ENCODE assay signal across 26 mouse cellular contexts in the genomic region with DNA sequence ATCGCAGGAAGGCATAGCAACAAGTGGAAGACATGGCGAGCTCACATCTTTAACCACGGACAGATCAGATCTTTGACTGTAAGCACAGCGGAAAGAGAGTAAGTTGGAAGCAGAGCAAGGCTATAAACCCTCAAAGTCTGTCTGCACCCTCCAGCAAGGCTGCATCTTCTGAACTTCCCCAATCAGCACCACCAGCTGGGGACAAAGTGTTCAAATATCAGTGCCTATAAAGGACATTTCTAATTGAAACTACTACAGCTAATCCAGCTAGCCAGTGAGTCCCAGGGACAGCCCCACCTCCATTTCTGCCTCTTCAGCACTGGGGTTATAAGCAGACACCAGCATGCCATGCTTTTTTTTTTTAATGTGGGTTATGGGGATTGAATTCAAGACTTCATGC. TPM values are rescaled to one million over a fixed set of nuclear protein-coding genes. Genes with fewer than 3 reads are reported as not detected.
A peak's percentile ranks its signal among the peaks of the same experiment; 100 is the strongest.
DNase-seq lines count a peak whose midpoint lies in the region; TF ChIP-seq lines count a peak whose summit lies in the region.
"Had no signal": no experiment of that assay in that cellular context is flagged by ENCODE, and none has a peak within 500 bp of the region (broad histone marks: within the 10 kb centered on the region; RNA-seq: fewer than 3 reads in every experiment).

No protein-coding gene starts in this region.

- intact Hi-C loops in heart, adult 2 months (cut with DNase I), result no loop called here

- no peak for TF ChIP-seq CTCF in heart, adult 2 months (IDR thresholded peaks at IDR 0.05)

- peaks cover 9% of the 10 kb centered on the region for H3K36me3 ChIP-seq in heart, adult 2 months (ENCODE audit: control insufficient read depth, insufficient read depth, low read length)
- no peaks in the 10 kb centered on the region for H3K36me3 ChIP-seq in splenic B cell, adult 2 months (ENCODE audit: control insufficient read depth, insufficient read depth, low read length, poor library complexity, severe bottlenecking)
- H3K36me3 ChIP-seq: embryonic facial prominence, embryonic 10.5 days; forebrain, embryonic 12.5 days had no signal

- H3K27me3 ChIP-seq in heart, adult 2 months (ENCODE audit: control insufficient read depth, insufficient read depth, low read length), result no peaks in the 10 kb centered on the region
- H3K27me3 ChIP-seq in splenic B cell, adult 2 months (ENCODE audit: control insufficient read depth, insufficient read depth, low read length, poor library complexity, severe bottlenecking), result no peaks in the 10 kb centered on the region
- H3K27me3 ChIP-seq: embryonic facial prominence, embryonic 13.5 days; forebrain, embryonic 12.5 days; forebrain, embryonic 15.5 days; hindbrain, embryonic 12.5 days; hindbrain, embryonic 15.5 days; Patski had no signal

- no peaks in the 10 kb centered on the region for H3K79me2 ChIP-seq in heart, adult 2 months (replicated peaks; ENCODE audit: control insufficient read depth, insufficient read depth, low read length)

- 91% methylated on average over 4 of the region's 4 CpGs for WGBS in heart, adult 2 months

- H3K4me1 ChIP-seq in heart, adult 2 months (ENCODE audit: control insufficient read depth, insufficient read depth, low read length), result peaks cover 23% of the 10 kb centered on the region
- peaks cover 24% of the 10 kb centered on the region for H3K4me1 ChIP-seq in brown adipose tissue, adult 24 weeks (ENCODE audit: control insufficient read depth, insufficient read depth, insufficient read length, low read length)
- H3K4me1 ChIP-seq: embryonic facial prominence, embryonic 13.5 days; forebrain, embryonic 12.5 days; forebrain, embryonic 15.5 days had no signal

- TF ChIP-seq EP300 in heart, adult 2 months (IDR thresholded peaks at IDR 0.05; ENCODE audit: insufficient read depth, low read depth, low read length), result no peak

- H3K27ac ChIP-seq in heart, adult 2 months, result no peak overlapping the region
- 0 out of 2 replicates have a peak overlapping the region, but pooled peaks have one; percentile 14 for H3K27ac ChIP-seq in brown adipose tissue, adult 24 weeks (replicated peaks; ENCODE audit: low read depth, low read length)
- H3K27ac ChIP-seq: embryonic facial prominence, embryonic 10.5 days; embryonic facial prominence, embryonic 13.5 days; forebrain, embryonic 12.5 days; forebrain, embryonic 15.5 days; hindbrain, embryonic 12.5 days; hindbrain, embryonic 15.5 days had no signal

- TF ChIP-seq POLR2A in heart, adult 2 months (IDR thresholded peaks at IDR 0.05; ENCODE audit: insufficient read depth, low read depth, low read length), result no peak

- no peak overlapping the region for H3K9ac ChIP-seq in heart, adult 2 months (ENCODE audit: low read depth, low read length)
- H3K9ac ChIP-seq: embryonic facial prominence, embryonic 13.5 days; forebrain, embryonic 12.5 days; forebrain, embryonic 15.5 days; hindbrain, embryonic 12.5 days; hindbrain, embryonic 15.5 days had no signal

- no peak overlapping the region for H3K4me3 ChIP-seq in heart, adult 2 months
- H3K4me3 ChIP-seq in brown adipose tissue, adult 24 weeks (ENCODE audit: insufficient read depth, low read depth, low read length), result no peak overlapping the region
- H3K4me3 ChIP-seq: embryonic facial prominence, embryonic 10.5 days; embryonic facial prominence, embryonic 13.5 days; erythroblast, embryonic 14.5 days; forebrain, embryonic 12.5 days; forebrain, embryonic 15.5 days; hindbrain, embryonic 12.5 days; hindbrain, embryonic 15.5 days had no signal

- peak; percentile 93 for DNase-seq in heart, adult 11 months
- no peak for DNase-seq in heart, adult 2 months
- peak; percentile 44 to 55 for DNase-seq in spleen, postnatal 36 days (ENCODE audit: low spot score in 2 of 2)
- DNase-seq in spleen, postnatal 10 days (ENCODE audit: low spot score in 2 of 2), result no peak
- DNase-seq in splenic B cell, adult 2 months (ENCODE audit: low read depth, low spot score), result peak; percentile 42
- no peak for DNase-seq in left cerebral cortex, adult 8-10 months (ENCODE audit: low spot score in 2 of 2)
- DNase-seq in cerebellum, adult 11 months, result no peak
- DNase-seq: adrenal gland, postnatal 10 days; adrenal gland, postnatal 36 days; cerebellum, adult 18-20 months; cerebellum, adult 9-10 months; cerebellum, postnatal 14 days; embryo, embryonic 11 days; gastrocnemius, postnatal 25 days had no signal

RNA-seq across cellular contexts. Expression of a gene that starts 15.2 kb away (rescaled TPM):
- total RNA-seq in heart, adult 2 months (2021), result 100 to 1,000 TPM; 424 to 434 TPM
- 641 and 822 TPM in 2 replicates for polyA plus RNA-seq in heart, adult 2 months (2012; rRNA removed)
- 289 and 375 TPM in 2 replicates for polyA plus RNA-seq in brown adipose tissue, adult 24 weeks (2012; ENCODE audit: insufficient read depth, insufficient read length, missing spikeins)
- total RNA-seq in left cerebral cortex, adult 8-10 months (2022), result 100 to 1,000 TPM; 406 to 526 (median 451) TPM

RNA-seq across cellular contexts. Expression of a gene that starts 31.7 kb away (rescaled TPM):
- 10 to 100 TPM; 13.6 to 14.8 TPM for total RNA-seq in heart, adult 2 months (2021)
- polyA plus RNA-seq in heart, adult 2 months (2012; rRNA removed), result 33.2 and 36.9 TPM in 2 replicates
- 6.7 and 13.2 TPM in 2 replicates for polyA plus RNA-seq in brown adipose tissue, adult 24 weeks (2012; ENCODE audit: insufficient read depth, insufficient read length, missing spikeins)
- 10 to 100 TPM; 37.0 to 42.1 (median 39.8) TPM for total RNA-seq in left cerebral cortex, adult 8-10 months (2022)

RNA-seq across cellular contexts. Expression of a gene that starts 32.5 kb away (rescaled TPM):
- 1 to 10 TPM in 1 of 2 experiments, under 1 TPM in 1; 0.44 to 1.3 TPM for total RNA-seq in heart, adult 2 months (2021)
- polyA plus RNA-seq in heart, adult 2 months (2012; rRNA removed), result 1.8 and 1.9 TPM in 2 replicates
- polyA plus RNA-seq in brown adipose tissue, adult 24 weeks (2012; ENCODE audit: insufficient read depth, insufficient read length, missing spikeins), result 0.83 and 1.3 TPM in 2 replicates
- under 1 TPM; 0.18 to 0.44 (median 0.29) TPM for total RNA-seq in left cerebral cortex, adult 8-10 months (2022)

RNA-seq across cellular contexts. Expression of a gene that starts 57.1 kb away (rescaled TPM):
- total RNA-seq in heart, adult 2 months (2021), result not detected
- polyA plus RNA-seq in heart, adult 2 months (2012; rRNA removed), result 0.06 and 0.08 TPM in 2 replicates
- polyA plus RNA-seq in brown adipose tissue, adult 24 weeks (2012; ENCODE audit: insufficient read depth, insufficient read length, missing spikeins), result not detected in 2 replicates
- not detected for total RNA-seq in left cerebral cortex, adult 8-10 months (2022)
- total RNA-seq: gastrocnemius, adult 8-10 months; heart, postnatal 25 days had no signal
- polyA plus RNA-seq: cortical plate, adult 2 months; erythroblast, embryonic 14.5 days had no signal

Comparison
In these comparisons a context has a peak if more than half of its experiments do, and no peak if none do; other contexts are left out.
1. DNase-seq: peak in heart, adult 11 months (single experiment), spleen, postnatal 36 days (2 of 2) and splenic B cell, adult 2 months (single experiment); none in heart, adult 2 months (0 of 2), spleen, postnatal 10 days (0 of 2), left cerebral cortex, adult 8-10 months (0 of 2) and cerebellum, adult 11 months (single experiment).